Mouse (Mus musculus) hindbrain, embryonic 16.5 days (tissue): ENCODE results near the gene Flnc. TPM values are rescaled to one million over a fixed set of nuclear protein-coding genes. Genes with fewer than 3 reads are reported as not detected.
"Not testable (repeated sequence)": the region's sequence is repeated elsewhere in the genome, so short reads cannot be mapped to it uniquely, and the experiment has no call there.

ENCODE experiments used
- ATAC-seq: fragments of 200-750 bp; cut with Nextera tagmentation; 2 replicates; pipeline ENCODE4 v1.8.0; 2017; ENCODE audit warnings: moderate TSS enrichment, moderate library complexity
- H3K27ac ChIP-seq: fragments of 300-500 bp; sonication (generic); 2 replicates; pipeline ENCODE4 v1.5.1; 2014; ENCODE audit warnings: low read depth, mild to moderate bottlenecking, control low read depth, low read length, moderate library complexity
- H3K27me3 ChIP-seq: fragments of 300-500 bp; sonication (generic); replicated peaks from 2 replicates; pipeline ENCODE4 v1.6.1; 2014; ENCODE audit warnings: low read length; ENCODE audit not compliant: control insufficient read depth, insufficient read depth
- H3K36me3 ChIP-seq: fragments of 300-500 bp; sonication (generic); 2 replicates; pipeline ENCODE4 v1.6.1; 2014; ENCODE audit warnings: mild to moderate bottlenecking, low read length, moderate library complexity, mixed read lengths; ENCODE audit not compliant: control insufficient read depth, insufficient read depth
- H3K4me1 ChIP-seq: fragments of 300-500 bp; sonication (generic); 2 replicates; pipeline ENCODE4 v1.6.1; 2014; ENCODE audit warnings: low read depth, low read length; ENCODE audit not compliant: control insufficient read depth, insufficient read depth
- H3K4me2 ChIP-seq: fragments of 300-500 bp; sonication (generic); 2 replicates; pipeline ENCODE4 v1.6.1; 2014; ENCODE audit warnings: mild to moderate bottlenecking, low read length, control low read depth, moderate library complexity
- H3K4me3 ChIP-seq: fragments of 300-500 bp; sonication (generic); 2 replicates; pipeline ENCODE4 v1.5.1; 2014; ENCODE audit warnings: mild to moderate bottlenecking, low read length, control low read depth, moderate library complexity
- H3K9ac ChIP-seq: fragments of 300-500 bp; sonication (generic); 2 replicates; pipeline ENCODE4 v1.6.1; 2014; ENCODE audit warnings: low read depth, mild to moderate bottlenecking, control low read depth, low read length, moderate library complexity
- H3K9me3 ChIP-seq: fragments of 300-500 bp; sonication (generic); 2 replicates; pipeline ENCODE4 v1.6.1; 2014; ENCODE audit warnings: mild to moderate bottlenecking, low read length, moderate library complexity; ENCODE audit not compliant: control insufficient read depth
- WGBS: fragments of 180-500 bp; shearing (Covaris S2); extraction: QIAGEN DNeasy Blood & Tissue Kit; methylation state at CpG from one replicate; pipeline ENCODE4 v1.1.7; 2014; 5-methylcytosine and 5-hydroxymethylcytosine counted together
- polyA plus RNA-seq: library from polyadenylated mRNA; unstranded; fragments of >200 nt; fragmentation: Nextera tagmentation; extraction: Ambion mirVana; gene quantifications from 2 replicates; pipeline ENCODE4 v1.2.1, GENCODE M21; 2015

Gene Flnc
- 2.7 and 5.1 TPM in 2 replicates for polyA plus RNA-seq

DNA sequence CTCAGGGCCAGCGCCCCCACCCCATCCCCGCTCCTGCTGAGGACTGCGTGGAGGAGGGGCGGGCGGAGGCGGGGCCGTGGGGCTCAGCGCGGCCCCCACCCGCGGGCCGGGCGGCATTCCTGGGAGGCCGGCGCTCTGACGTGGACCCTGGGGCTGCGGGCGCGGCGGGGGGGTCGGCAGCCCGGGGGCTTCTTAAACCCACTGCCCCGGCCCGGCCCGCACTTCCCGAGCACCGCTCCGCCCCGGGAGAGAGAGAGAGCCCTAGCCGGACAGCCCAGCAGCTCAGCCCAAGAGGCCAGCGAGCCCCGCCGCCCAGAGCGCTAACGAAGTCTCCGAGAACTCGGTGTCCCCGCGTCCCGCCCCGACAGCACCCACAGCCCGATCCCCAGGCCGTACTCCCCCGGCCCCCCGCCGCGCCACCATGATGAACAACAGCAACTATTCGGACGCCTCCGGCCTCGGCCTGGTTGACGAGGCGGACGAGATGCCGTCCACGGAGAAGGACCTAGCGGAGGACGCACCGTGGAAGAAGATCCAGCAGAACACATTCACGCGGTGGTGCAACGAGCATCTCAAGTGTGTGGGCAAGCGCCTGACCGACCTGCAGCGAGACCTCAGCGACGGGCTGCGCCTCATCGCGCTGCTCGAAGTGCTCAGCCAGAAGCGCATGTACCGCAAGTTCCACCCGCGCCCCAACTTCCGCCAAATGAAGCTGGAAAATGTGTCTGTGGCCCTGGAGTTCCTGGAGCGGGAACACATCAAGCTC lies at the start of gene Flnc:
Gene Flnc (plus strand): TSS at position 219 of the 766 bp plus-strand sequence.
- Histone ChIP-seq H3K9ac (peak within 1 kb of the TSS; percentile 58), H3K4me1 (peaks cover 25% of the 10 kb centered on the region), H3K9me3 (no peaks in the 10 kb centered on the region), H3K36me3 (no peaks in the 10 kb centered on the region), H3K27ac (peak within 1 kb of the TSS; percentile 6), H3K4me3 (peak within 1 kb of the TSS; percentile 44), H3K4me2 (peak within 1 kb of the TSS; percentile 68), H3K27me3 (peaks cover 18% of the 10 kb centered on the region)
- ATAC-seq = no peak
- 2% methylated on average over 65 of the region's 77 CpGs for WGBS

DNA sequence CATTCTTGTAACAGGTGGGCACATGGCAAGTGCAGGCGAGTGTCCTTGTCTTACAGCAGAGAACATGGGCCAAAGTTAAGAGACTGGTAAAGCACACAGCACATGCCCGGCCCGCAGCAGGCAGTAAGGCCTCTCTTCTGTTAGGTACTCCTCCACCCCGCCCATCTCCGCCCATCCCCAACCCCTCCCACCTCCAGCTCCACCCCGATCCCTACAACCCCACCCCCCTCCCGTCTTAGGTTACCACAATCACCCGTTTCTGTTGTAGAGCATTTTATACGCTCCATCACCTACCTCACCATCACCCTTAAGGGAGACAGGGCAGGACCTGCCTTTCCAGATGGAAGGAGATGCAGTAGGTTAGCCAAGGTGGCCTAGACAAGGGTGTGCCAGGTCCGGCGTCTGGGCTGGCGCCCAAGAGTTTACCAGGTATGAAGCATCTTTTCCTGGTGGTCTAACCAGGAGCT lies 45.0 kb upstream of the Flnc start, which contains the start of gene Opn1sw:
Gene Opn1sw (minus strand): TSS at position 417 of the 467 bp plus-strand sequence.
- Histone ChIP-seq H3K4me1 (peaks cover 2% of the 10 kb centered on the region), H3K9ac (no peak within 1 kb of the TSS; the same call in 1 of the 2 replicates), H3K4me2 (peak within 1 kb of the TSS; percentile 46), H3K4me3 (peak within 1 kb of the TSS; percentile 20; the same call in 1 of the 2 replicates), H3K27me3 (no peaks in the 10 kb centered on the region; the same call in 1 of the 2 replicates), H3K27ac (no peak within 1 kb of the TSS), H3K36me3 (no peaks in the 10 kb centered on the region), H3K9me3 (no peaks in the 10 kb centered on the region)
- 9% methylated on average over 12 of the region's 12 CpGs for WGBS
- ATAC-seq = peak; percentile 28

DNA sequence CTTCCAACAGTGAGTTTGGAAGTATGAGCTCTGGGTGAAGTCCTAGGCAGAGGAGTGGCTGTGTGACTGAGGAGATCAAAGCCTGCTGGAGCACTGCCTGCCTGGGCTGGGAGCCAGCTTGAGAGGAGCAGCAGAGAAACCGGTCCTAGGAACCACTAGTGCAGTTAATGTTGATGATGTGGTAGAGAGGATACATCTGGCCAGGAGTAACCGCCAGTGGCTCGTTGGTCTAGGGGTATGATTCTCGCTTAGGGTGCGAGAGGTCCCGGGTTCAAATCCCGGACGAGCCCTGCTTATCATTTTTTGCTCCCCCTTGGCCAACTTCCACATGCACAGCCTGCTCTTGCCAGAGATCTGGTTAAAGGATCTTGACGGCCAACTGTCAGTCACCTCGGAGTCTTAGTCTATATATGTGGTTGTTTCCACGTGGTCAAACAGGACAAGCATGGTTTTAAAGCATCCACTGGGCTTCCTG lies 44.4 kb upstream of the Flnc start:
- H3K36me3 ChIP-seq = no peaks in the 10 kb centered on the region
- H3K4me2 ChIP-seq = peak overlapping the region; percentile 46
- H3K9ac ChIP-seq = no peak overlapping the region
- H3K4me1 ChIP-seq = peaks cover 2% of the 10 kb centered on the region
- no peak overlapping the region for H3K27ac ChIP-seq
- 8% methylated on average over 11 of the region's 11 CpGs for whole genome bisulfite sequencing
- H3K4me3 ChIP-seq = no peak overlapping the region; the same call in 1 of the 2 replicates
- peak; percentile 94 for ATAC-seq
- H3K9me3 ChIP-seq = no peaks in the 10 kb centered on the region
- no peaks in the 10 kb centered on the region; the same call in 1 of the 2 replicates for H3K27me3 ChIP-seq

DNA sequence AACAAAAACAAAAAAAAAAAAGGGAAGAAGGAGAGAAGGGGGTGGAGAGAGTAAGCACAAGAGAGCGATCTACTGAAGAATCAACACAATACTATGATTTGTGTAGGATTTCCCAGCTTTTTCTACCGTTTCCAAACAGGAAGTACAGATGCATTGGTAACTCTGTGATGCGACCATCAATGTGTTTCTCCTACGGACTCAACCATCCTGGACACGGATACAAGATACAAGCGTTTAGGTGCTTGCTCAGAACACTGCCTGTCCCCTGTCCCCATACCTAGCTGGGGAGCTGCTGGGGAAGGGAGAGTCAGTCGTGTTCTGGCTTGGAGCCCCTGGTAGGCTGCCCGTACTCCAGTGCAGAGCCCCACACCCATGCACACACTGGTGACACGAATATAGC lies 43.6 kb upstream of the Flnc start:
- WGBS = 63% methylated on average over 9 of the region's 9 CpGs
- Histone ChIP-seq H3K4me2 (no peak overlapping the region), H3K27me3 (no peaks in the 10 kb centered on the region; the same call in 1 of the 2 replicates), H3K4me1 (peaks cover 2% of the 10 kb centered on the region), H3K4me3 (no peak overlapping the region), H3K9me3 (no peaks in the 10 kb centered on the region), H3K27ac (no peak overlapping the region), H3K36me3 (no peaks in the 10 kb centered on the region), H3K9ac (no peak overlapping the region)
- ATAC-seq = no peak

DNA sequence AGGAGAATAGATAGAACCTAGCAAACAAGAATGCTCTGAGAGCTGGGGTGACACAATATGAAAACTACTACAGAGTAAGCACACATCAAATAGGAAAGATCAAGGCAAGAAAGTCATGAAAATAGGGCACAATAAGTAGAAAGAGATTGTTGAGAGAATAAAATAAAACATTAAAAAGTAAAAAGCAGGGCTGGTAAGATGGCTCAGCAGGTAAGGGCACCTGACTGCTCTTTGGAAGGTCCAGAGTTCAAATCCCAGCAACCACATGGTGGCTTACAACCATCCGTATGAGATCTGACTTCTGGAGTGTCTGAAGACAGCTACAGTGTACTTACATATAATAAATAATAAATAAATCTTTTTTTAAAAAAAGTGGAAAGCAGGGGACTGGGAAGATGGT lies 42.6 kb upstream of the Flnc start:
- H3K36me3 ChIP-seq, H3K27me3 ChIP-seq, H3K9ac ChIP-seq, H3K4me1 ChIP-seq, H3K27ac ChIP-seq, H3K9me3 ChIP-seq, ATAC-seq, H3K4me3 ChIP-seq, H3K4me2 ChIP-seq: not testable (repeated sequence)
- WGBS = 84% methylated on average over 1 of the region's 1 CpGs

DNA sequence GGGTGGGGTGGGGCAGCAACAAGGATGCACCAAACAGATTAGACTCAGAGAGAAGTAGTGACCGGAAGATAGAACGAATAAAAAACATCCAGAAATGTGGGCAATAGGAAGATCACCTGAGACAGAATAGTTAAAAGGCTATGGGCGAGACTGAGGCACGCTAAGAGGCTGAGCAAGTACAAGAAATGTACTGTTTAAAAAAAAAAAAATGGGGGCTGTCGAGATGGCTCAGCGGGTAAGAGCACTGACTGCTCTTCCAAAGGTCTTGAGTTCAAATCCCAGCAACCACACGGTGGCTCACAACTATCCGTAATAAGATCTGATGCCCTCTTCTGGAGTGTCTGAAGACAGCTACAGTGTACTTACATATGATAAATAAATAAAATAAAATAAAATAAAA lies 41.8 kb upstream of the Flnc start:
- ATAC-seq, H3K4me2 ChIP-seq: not testable (repeated sequence)
- WGBS = 77% methylated on average over 8 of the region's 8 CpGs

DNA sequence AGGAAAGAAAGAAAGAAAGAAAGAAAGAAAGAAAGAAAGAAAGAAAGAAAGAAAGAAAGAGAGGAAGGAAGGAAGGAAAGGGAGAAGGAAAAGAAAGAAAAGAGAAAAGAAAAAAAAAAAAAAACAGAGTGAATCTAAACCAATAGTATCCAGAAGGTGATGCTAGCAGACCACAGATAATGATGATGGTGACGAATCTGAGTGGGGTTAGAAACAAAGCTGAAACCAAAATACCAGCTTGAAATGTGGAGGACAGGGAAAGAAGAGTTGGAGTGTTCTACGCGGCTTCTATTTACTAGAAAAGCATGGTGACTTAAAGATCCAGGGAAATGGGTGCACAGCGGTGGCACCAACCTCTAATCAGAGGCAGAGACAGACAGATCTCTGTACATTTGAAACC lies 41.3 kb upstream of the Flnc start:
- no peak overlapping the region for H3K27ac ChIP-seq
- no peak overlapping the region for H3K9ac ChIP-seq
- no peak overlapping the region for H3K4me2 ChIP-seq
- no peaks in the 10 kb centered on the region for H3K36me3 ChIP-seq
- no peaks in the 10 kb centered on the region for H3K9me3 ChIP-seq
- H3K4me3 ChIP-seq = no peak overlapping the region
- H3K27me3 ChIP-seq = no peaks in the 10 kb centered on the region; the same call in 1 of the 2 replicates
- peaks cover 13% of the 10 kb centered on the region for H3K4me1 ChIP-seq
- ATAC-seq = no peak
- 69% methylated on average over 4 of the region's 4 CpGs for WGBS

More for the DNA sequence above, 41.8 kb upstream of the Flnc start:
- H3K9me3 ChIP-seq, H3K27ac ChIP-seq, H3K36me3 ChIP-seq, H3K9ac ChIP-seq, H3K4me3 ChIP-seq, H3K27me3 ChIP-seq: not testable (repeated sequence)
- peaks cover 11% of the 10 kb centered on the region for H3K4me1 ChIP-seq

DNA sequence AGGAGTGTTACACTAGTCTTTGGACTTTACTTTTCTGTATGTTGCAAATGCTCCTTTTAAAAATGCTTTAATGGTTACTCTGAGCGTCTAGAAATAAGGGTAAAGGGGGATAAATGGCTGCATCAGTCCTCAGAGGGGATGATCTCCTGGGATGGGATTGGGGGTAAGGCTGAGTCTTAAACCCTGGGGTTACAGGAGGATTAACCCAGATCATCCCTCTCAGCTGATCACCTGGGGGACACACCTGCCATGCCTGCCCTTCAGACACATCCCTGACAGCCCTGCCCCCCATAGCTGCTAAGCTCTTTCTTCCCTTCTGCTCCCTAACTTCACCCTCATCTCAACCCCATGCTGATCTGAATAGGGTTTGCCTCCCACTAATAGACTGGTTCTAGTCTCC lies 38.8 kb upstream of the Flnc start:
- no peak overlapping the region for H3K4me2 ChIP-seq
- H3K36me3 ChIP-seq = no peaks in the 10 kb centered on the region
- no peaks in the 10 kb centered on the region for H3K9me3 ChIP-seq
- no peak overlapping the region for H3K4me3 ChIP-seq
- WGBS = 58% methylated on average over 1 of the region's 1 CpGs
- peaks cover 20% of the 10 kb centered on the region for H3K4me1 ChIP-seq
- ATAC-seq = no peak
- H3K9ac ChIP-seq = no peak overlapping the region
- H3K27ac ChIP-seq = no peak overlapping the region
- no peaks in the 10 kb centered on the region for H3K27me3 ChIP-seq

DNA sequence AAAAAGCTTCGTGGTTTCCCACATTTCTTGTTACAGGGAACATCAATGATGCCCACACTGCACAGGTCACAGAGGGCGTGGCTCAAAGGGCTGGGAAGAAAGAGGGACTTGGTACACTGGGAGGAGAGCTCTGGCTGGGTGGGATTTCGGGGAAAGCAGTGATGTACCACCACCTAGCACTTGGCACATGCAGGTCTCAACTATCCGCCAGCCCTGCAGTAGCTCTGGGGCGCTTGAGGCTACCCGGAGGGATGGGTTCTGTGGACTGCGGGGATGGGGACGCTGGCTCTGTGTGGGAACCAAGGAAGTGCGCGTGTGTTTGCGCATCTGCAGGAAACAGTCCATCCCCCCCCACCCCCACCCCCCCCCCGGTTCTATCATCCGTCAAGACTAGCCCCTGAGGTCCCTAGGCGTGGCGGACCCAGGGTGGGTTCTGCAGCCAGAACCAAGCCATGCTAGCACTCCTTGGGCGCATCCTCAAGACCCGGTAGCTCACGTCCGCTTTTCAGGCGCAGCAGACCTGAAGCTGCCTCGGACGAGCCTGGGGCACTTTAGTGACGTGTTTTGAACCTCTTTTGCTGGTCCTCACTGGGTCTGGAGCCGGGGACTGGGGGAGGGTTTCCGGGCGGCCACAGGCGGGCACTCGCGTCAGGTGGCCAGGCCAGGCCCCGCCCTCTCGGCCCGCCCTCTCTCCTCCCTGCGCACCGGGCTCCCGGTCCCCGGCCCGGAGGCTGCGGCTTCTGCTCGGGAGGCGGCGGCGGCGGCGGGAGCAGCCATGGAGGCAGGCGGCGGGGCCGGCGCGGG lies 36.9 kb upstream of the Flnc start, which contains the start of gene Ccdc136:
Gene Ccdc136 (plus strand): TSS at position 400 of the 804 bp plus-strand sequence.
- no peaks in the 10 kb centered on the region for H3K27me3 ChIP-seq
- peak within 1 kb of the TSS; percentile 79 for H3K27ac ChIP-seq
- under 1% methylated on average over 34 of the region's 49 CpGs for WGBS
- H3K4me1 ChIP-seq = peaks cover 20% of the 10 kb centered on the region
- peak within 1 kb of the TSS; percentile 96 for H3K4me2 ChIP-seq
- H3K9ac ChIP-seq = peak within 1 kb of the TSS; percentile 85
- H3K36me3 ChIP-seq = no peaks in the 10 kb centered on the region
- H3K9me3 ChIP-seq = no peaks in the 10 kb centered on the region
- peak within 1 kb of the TSS; percentile 80 for H3K4me3 ChIP-seq
- ATAC-seq = peak; percentile 96
